Mouse (Mus musculus) limb, embryonic 10.5 days (tissue): Measurements from ENCODE around the gene Baz2a. TPM values are rescaled to one million over a fixed set of nuclear protein-coding genes. Genes with fewer than 3 reads are reported as not detected.

Experiments used
- DNase-seq: peaks from one replicate; pipeline ENCODE4 v3.0.0-alpha.2; 2017; ENCODE audit warnings: low spot score
- H3K27ac ChIP-seq: fragments of 300-500 bp; sonication (generic); 2 replicates; pipeline ENCODE4 v1.5.1; 2016; ENCODE audit warnings: mild to moderate bottlenecking
- H3K27me3 ChIP-seq: fragments of 300-500 bp; sonication (generic); 2 replicates; pipeline ENCODE4 v1.6.1; 2016; ENCODE audit warnings: low read depth, mild to moderate bottlenecking; ENCODE audit not compliant: poor library complexity, severe bottlenecking
- H3K36me3 ChIP-seq: fragments of 300-500 bp; sonication (generic); 2 replicates; pipeline ENCODE4 v1.6.1; 2016; ENCODE audit warnings: mild to moderate bottlenecking, moderate library complexity
- H3K4me1 ChIP-seq: fragments of 300-500 bp; sonication (generic); 2 replicates; pipeline ENCODE4 v1.6.1; 2016
- H3K4me3 ChIP-seq: fragments of 300-500 bp; sonication (generic); 2 replicates; pipeline ENCODE4 v1.5.1; 2016; ENCODE audit warnings: mild to moderate bottlenecking, moderate library complexity
- H3K9me3 ChIP-seq: fragments of 300-500 bp; sonication (generic); replicated peaks from 2 replicates; pipeline ENCODE4 v1.6.1; 2016; ENCODE audit warnings: mild to moderate bottlenecking
- WGBS: fragments of 180-500 bp; shearing (Covaris S2); methylation state at CpG from one replicate; pipeline ENCODE4 v1.1.7; 2016; 5-methylcytosine and 5-hydroxymethylcytosine counted together
- polyA plus RNA-seq: library from polyadenylated mRNA; unstranded; fragments of >200 nt; fragmentation: Nextera tagmentation; extraction: Ambion mirVana; gene quantifications from 2 replicates; pipeline ENCODE4 v1.2.1, GENCODE M21; 2016

Baz2a gene
- polyA plus RNA-seq, 1 experiment from 2014 or later, result 12.3 TPM

- H3K4me3 ChIP-seq, result peak overlapping the region; percentile 99
- 0% methylated on average over 13 of the region's 13 CpGs for WGBS
- H3K27me3 ChIP-seq, result no peaks in the 10 kb centered on the region
- H3K9me3 ChIP-seq, result no peaks in the 10 kb centered on the region
- H3K4me1 ChIP-seq, result peaks cover 49% of the 10 kb centered on the region
- H3K36me3 ChIP-seq, result peaks cover 14% of the 10 kb centered on the region
- peak overlapping the region; percentile 92 for H3K27ac ChIP-seq
- peak; percentile 66 for DNase-seq
These were observed 6.2 kb downstream of the Baz2a start for GRCm38 (mm10) chr10:128097587-128097971.

GRCm38 (mm10) chr10:128110103-128110761, 18.9 kb downstream of the Baz2a start:
- H3K27ac ChIP-seq, result no peak overlapping the region
- peaks cover 72% of the 10 kb centered on the region for H3K36me3 ChIP-seq
- no peaks in the 10 kb centered on the region for H3K27me3 ChIP-seq
- no peak overlapping the region for H3K4me3 ChIP-seq
- H3K9me3 ChIP-seq, result no peaks in the 10 kb centered on the region
- H3K4me1 ChIP-seq, result no peaks in the 10 kb centered on the region
- 94% methylated on average over 4 of the region's 4 CpGs for WGBS
- no peak for DNase-seq

DNA sequence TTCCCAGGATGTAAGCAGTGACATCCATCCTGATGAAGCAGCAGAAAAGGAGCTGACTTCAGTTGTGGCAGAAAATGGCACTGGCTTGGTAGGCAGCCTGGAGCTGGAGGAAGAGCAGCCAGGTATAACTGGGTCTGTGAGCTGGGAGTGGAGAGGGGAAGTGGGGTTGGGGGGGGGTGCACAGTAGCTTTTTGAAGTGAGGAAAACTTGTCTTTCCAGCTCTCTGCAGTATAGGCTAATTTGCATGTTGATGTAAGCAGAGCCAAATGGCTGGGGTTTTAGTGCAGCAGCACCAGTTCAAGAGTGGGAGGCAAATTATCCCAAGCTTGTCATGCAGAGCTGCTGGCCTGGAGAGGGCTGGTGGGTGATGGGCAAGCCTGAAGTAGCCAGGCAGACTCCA, 19.9 kb downstream of the Baz2a start:
- peaks cover 82% of the 10 kb centered on the region for H3K36me3 ChIP-seq
- H3K4me1 ChIP-seq, result no peaks in the 10 kb centered on the region
- H3K27me3 ChIP-seq, result no peaks in the 10 kb centered on the region
- no peak for DNase-seq
- H3K27ac ChIP-seq, result no peak overlapping the region
- H3K4me3 ChIP-seq, result no peak overlapping the region
- H3K9me3 ChIP-seq, result no peaks in the 10 kb centered on the region

DNA sequence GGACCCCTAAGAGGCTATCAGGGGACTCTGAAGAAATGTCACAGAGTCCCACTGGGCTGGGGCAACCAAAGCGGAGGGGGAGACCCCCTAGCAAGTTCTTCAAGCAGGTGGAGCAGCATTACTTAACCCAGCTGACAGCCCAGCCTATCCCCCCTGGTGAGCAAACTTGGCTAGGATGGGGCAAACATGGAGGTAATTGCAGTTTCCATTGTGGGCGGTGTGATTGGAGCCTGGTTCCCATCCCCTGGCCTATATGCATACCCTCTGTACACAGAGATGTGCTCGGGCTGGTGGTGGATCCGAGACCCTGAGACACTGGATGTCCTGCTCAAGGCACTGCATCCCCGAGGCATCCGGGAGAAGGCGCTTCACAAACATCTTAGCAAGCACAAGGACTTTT, 32.5 kb downstream of the Baz2a start:
- H3K9me3 ChIP-seq, result no peaks in the 10 kb centered on the region
- no peaks in the 10 kb centered on the region for H3K4me1 ChIP-seq
- no peak overlapping the region for H3K4me3 ChIP-seq
- H3K27me3 ChIP-seq, result no peaks in the 10 kb centered on the region
- peaks cover 99% of the 10 kb centered on the region for H3K36me3 ChIP-seq
- WGBS, result 94% methylated on average over 7 of the region's 7 CpGs
- DNase-seq, result no peak
- H3K27ac ChIP-seq, result no peak overlapping the region

DNA sequence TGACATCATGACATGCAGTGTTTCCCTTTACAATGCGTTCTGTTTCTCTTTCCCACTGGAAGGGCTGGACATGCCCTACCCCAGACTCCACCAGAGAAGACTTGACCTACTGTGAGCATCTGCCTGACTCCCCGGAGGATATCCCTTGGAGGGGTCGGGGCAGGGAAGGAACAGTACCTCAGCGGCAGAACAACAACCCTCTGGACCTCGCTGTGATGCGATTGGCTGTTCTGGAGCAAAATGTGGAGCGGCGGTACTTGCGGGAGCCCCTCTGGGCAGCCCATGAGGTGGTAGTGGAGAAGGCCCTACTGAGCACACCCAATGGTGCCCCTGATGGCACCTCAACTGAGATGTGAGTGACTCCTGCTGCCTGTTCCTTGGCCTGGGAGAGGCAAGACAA, 33.5 kb downstream of the Baz2a start:
- Histone ChIP-seq H3K27ac (no peak overlapping the region), H3K4me3 (no peak overlapping the region), H3K9me3 (no peaks in the 10 kb centered on the region), H3K36me3 (peaks cover 97% of the 10 kb centered on the region), H3K27me3 (no peaks in the 10 kb centered on the region), H3K4me1 (no peaks in the 10 kb centered on the region)
- WGBS, result 95% methylated on average over 9 of the region's 9 CpGs
- DNase-seq, result no peak

DNA sequence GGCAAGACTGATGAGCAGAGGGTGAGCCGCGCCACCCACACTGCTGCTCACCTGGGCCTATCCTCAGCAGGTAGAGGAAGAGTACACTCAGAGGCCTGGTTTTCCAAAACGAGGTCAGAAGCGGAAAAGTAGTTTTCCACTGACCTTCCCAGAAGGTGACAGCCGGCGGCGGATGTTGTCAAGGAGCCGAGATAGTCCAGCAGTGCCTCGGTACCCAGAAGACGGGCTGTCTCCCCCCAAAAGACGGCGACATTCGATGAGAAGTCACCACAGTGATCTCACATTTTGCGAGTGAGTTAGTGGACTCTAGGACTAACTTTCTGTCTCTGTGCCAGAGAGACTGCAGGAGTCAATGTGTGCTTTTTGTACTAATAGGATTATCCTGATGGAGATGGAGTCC, 34.6 kb downstream of the Baz2a start:
- 94% methylated on average over 14 of the region's 14 CpGs for WGBS

GRCm38 (mm10) chr10:128127497-128127896, 36.1 kb downstream of the Baz2a start:
- peaks cover 95% of the 10 kb centered on the region for H3K36me3 ChIP-seq
- 80% methylated on average over 5 of the region's 5 CpGs for WGBS
- no peak overlapping the region for H3K27ac ChIP-seq
- no peaks in the 10 kb centered on the region for H3K4me1 ChIP-seq
- no peak overlapping the region for H3K4me3 ChIP-seq
- H3K9me3 ChIP-seq, result no peaks in the 10 kb centered on the region
- no peaks in the 10 kb centered on the region for H3K27me3 ChIP-seq
- no peak for DNase-seq

More for the DNA sequence above, 34.6 kb downstream of the Baz2a start:
- H3K27me3 ChIP-seq, result no peaks in the 10 kb centered on the region
- no peak for DNase-seq
- H3K4me1 ChIP-seq, result no peaks in the 10 kb centered on the region
- H3K36me3 ChIP-seq, result peaks cover 95% of the 10 kb centered on the region
- H3K9me3 ChIP-seq, result no peaks in the 10 kb centered on the region
- no peak overlapping the region for H3K27ac ChIP-seq
- no peak overlapping the region for H3K4me3 ChIP-seq

GRCm38 (mm10) chr10:128128143-128128542, 36.8 kb downstream of the Baz2a start:
- Histone ChIP-seq H3K36me3 (peaks cover 95% of the 10 kb centered on the region), H3K9me3 (no peaks in the 10 kb centered on the region), H3K27ac (no peak overlapping the region), H3K4me1 (no peaks in the 10 kb centered on the region), H3K4me3 (no peak overlapping the region), H3K27me3 (no peaks in the 10 kb centered on the region)
- 91% methylated on average over 8 of the region's 8 CpGs for WGBS
- DNase-seq, result no peak

DNA sequence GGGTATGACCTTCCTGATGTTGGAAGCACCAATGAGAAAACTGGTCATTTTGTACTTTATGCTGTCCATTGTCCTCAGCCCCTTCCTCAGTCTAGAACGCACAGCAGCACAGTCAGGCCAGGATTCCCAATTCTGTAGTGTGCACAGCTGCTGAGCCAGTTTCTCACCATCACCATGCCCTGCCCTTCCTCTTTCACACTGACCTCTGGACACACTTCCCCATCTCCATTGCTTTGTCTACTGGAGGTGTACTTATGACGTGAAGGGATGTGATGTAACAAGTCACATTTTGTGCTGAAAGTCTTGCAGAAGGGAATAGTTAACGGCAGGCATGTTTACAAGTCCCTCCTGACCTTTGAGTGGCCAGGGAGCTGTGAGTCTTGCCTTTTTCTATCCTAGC, 39.9 kb downstream of the Baz2a start:
- 83% methylated on average over 3 of the region's 3 CpGs for WGBS
- no peak for DNase-seq
- Histone ChIP-seq H3K36me3 (peaks cover 89% of the 10 kb centered on the region), H3K9me3 (no peaks in the 10 kb centered on the region), H3K4me1 (no peaks in the 10 kb centered on the region), H3K27me3 (no peaks in the 10 kb centered on the region), H3K27ac (no peak overlapping the region), H3K4me3 (no peak overlapping the region)

DNA sequence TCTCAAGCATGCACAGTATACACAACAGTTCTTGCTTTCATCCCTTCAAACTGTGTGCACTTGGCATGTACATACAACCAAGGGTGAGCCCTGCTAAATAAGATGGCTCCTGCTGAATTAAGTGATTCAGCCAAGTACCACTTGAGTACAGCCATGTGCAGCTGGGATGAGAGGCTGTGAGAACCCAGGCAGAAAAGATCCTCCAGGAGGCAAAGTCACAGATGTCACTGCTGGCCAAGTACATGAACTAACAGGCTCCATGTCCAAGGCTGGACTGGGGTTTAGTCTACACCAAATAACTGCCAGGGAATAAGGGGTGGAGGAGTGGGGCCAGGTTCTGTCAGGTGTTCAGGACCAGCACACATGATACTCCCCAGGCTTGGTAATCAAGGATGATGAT, 40.4 kb downstream of the Baz2a start:
- Histone ChIP-seq H3K36me3 (peaks cover 85% of the 10 kb centered on the region), H3K4me1 (no peaks in the 10 kb centered on the region), H3K27me3 (no peaks in the 10 kb centered on the region), H3K9me3 (no peaks in the 10 kb centered on the region), H3K4me3 (no peak overlapping the region), H3K27ac (no peak overlapping the region)
- no peak for DNase-seq

GRCm38 (mm10) chr10:128133650-128134332, 42.4 kb downstream of the Baz2a start:
- Histone ChIP-seq H3K9me3 (no peaks in the 10 kb centered on the region), H3K27me3 (no peaks in the 10 kb centered on the region), H3K4me3 (no peak overlapping the region), H3K27ac (no peak overlapping the region), H3K36me3 (peaks cover 83% of the 10 kb centered on the region), H3K4me1 (no peaks in the 10 kb centered on the region)
- WGBS, result 63% methylated on average over 13 of the region's 13 CpGs
- no peak for DNase-seq

- no peak overlapping the region for H3K27ac ChIP-seq
- H3K4me3 ChIP-seq, result no peak overlapping the region
- no peaks in the 10 kb centered on the region for H3K4me1 ChIP-seq
- no peak for DNase-seq
- WGBS, result 92% methylated on average over 6 of the region's 6 CpGs
- no peaks in the 10 kb centered on the region for H3K27me3 ChIP-seq
- H3K9me3 ChIP-seq, result no peaks in the 10 kb centered on the region
- peaks cover 86% of the 10 kb centered on the region for H3K36me3 ChIP-seq
These were observed 44.0 kb downstream of the Baz2a start for GRCm38 (mm10) chr10:128135374-128135773.

DNA sequence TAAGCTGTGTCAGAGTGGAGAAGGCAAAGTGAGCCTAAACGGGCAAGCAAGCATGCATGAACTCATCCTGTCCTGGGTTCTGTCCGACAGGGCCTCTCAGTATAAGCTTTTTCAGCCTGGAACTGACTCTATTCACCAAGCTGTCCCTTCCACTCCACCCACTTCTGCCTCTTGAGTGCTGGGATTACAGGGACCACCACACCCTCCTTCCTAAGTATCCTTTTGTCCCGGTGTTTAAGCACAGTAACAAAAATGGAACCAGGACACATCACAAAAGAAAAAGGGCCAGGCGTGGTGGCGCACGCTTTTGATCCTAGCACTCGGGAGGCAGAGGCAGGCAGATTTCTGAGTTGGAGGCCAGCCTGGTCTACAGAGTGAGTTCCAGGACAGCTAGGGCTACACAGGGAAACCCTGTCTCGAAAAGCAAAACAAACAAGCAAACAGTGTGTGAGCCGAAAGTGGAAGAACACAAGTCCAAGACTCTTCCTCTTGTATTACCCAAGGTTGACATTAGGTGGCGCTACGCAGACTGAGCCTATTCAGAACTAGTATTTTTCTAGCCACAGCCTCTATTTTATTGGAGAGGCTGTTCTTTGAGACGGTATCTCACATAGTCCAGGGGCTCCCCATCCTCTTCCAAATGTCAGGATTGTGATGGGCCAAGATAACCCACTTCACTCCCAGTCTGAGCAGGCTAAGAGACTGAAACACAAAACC, 49.0 kb downstream of the Baz2a start:
- Histone ChIP-seq H3K4me1 (no peaks in the 10 kb centered on the region), H3K27ac (no peak overlapping the region), H3K4me3 (no peak overlapping the region), H3K9me3 (no peaks in the 10 kb centered on the region), H3K36me3 (peaks cover 87% of the 10 kb centered on the region), H3K27me3 (no peaks in the 10 kb centered on the region)
- WGBS, result 73% methylated on average over 12 of the region's 12 CpGs
- DNase-seq, result no peak
